Mouse (Mus musculus): ENCODE measurements around the gene Mrpl52.

Mrpl52 gene

DNA sequence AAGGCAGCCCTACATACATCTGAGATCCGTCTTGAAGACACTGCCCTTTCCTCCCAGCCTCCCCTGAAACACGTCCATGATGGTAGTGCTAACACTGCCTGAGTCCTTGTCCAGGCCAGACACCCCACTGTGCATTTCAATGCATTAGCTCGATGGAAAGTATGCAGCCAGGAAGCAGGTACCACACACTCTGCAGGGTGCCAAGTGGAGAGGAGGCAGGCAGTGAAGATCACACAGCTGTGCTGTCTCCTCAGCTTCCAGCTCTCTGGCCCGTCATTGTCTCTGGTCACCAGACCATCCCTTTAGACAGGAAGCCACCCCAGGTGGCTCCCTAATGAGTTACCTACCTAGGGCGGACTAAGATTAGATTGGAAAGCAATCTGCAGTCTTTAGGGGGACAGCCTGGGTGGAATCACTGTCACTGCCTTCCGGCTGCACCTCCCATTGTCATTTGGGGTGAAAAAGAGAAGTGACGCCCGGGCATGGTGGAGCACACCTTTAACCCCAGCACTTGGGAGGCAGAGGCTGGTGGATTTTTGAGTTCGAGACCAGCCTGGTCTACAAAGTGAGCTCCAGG is 14.6 kb upstream of the Mrpl52 start:
- peak in 1 of 2 experiments; percentile 4 for DNase-seq (ENCODE audit: low spot score in 2 of 2)

DNA sequence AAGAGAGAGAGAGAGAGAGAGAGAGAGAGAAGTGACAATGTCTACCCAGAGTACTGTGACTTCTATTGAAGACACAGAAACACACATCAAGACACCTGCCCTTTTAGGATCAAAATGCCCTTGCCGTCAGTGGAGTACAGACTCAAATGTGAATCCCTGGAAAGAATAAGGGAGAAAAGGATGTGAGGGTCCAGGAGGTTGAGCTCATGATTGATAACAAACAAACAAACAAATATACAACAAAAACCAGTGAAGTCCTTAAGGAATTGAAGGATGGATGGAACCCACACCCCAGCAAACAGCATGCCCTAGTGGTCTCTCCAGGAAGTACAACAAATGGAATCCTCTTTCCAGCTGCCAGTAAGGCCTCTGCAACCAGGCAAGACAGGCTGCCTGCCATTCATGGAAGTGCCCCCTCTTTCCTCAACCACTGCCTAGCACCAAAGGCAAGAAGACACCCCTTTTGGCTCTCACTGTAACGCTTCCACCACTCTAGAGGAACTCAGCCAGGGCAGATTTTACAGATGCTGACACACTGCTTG is 14.0 kb upstream of the Mrpl52 start:
- no peak for DNase-seq (ENCODE audit: low spot score in 2 of 2)

DNA sequence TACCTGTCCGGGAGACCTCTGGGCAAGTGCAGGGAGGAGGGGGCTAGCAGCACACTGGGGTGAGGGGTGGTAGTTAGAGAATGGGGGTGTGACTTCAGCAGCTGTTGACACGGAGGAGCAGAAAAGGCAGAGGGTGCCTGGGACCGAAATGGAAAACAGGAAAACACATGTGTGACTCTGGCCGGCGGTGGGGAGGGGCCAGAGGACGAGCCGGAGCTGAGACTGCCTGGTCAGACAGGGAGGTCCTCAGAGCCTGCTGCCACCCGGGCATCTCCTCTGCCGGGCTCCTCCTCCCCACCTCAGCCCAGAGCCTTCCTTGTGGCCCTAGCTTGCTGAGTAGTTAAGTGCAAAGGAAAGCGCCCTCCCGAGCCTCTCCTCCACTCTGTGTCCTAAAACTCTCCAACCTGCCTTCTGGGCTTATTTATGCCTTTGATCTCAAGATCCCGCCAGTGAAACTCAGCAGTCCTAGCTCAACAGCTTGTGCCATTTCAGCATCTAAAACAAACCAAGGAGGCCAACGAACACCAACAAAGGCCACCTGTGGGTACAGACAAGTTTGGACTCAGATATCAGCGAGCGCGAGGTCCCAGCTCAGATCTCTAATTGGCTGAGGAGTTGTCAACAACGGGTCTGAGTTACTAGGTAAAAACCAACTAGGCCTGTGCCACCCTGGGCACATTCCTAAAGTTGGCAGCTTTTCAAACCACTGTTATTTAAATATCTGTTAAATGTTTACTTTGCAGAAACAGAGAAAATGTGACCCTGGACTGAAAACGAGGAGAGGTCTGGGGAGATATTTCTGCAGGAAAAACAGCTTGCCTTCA is 12.6 kb upstream of the Mrpl52 start:
- peak in 1 of 2 experiments; percentile 26 for DNase-seq (ENCODE audit: low spot score in 2 of 2)

DNA sequence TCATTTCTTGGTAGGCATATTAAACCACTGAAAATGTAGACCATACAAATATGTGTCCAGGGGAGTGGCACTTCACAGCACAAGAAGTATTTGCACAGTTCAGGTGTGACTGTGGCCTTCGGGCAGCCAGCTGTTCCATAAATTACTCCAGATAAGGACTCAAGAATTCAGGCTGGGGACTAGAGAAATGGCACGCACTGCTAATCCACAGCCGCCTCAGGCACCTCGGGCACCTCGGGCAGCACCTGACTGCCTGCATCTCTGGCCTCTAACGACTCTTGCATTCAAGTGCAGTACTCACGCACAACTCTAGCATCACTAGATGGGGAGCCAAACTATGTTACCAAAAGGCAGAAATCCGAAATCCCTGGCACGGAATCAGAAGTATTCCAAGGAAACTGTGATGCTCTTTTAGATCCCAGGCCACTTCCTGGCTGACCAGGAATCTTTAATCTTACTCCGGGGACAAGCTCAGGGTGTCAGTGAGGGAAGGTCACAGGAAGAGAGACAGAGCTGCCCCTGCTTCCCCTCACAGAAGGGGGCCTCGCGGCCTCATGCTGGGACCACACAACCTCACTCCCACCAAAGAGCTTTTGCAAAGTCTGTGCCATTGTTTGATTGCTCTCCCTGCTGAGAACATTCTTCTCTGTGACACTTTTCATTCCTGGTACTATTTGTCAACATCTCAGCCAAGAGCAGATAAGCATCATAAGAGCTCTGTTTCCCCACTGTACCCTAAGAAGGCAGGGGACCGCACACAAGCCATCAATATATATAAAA is 11.3 kb upstream of the Mrpl52 start:
- no peak for DNase-seq (ENCODE audit: low spot score in 2 of 2)

DNA sequence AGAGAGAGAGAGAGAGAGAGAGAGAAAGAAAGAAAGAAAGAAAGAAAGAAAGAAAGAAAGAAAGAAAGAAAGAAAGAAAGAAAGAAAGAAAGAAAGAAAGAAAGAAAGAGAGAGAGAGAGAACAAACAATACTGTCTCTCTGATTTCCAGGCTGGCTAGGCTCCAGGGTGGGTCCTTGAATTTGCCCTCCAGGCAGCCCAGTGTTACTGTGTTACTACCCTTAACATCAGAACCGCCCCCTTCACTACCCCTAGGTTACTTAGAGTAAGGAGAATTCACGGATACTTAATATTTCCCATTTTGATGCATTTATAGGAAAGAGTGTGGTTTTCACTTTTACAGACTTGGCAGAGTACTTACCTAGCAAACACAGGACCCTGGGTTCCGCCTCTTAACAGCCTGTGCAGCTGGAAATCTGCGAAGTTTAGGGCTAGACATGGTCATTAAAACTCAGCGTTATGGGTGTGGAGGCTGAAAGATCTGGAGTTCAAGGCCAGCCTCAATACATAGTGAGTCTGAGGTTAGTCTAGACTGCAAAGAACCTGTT is 10.4 kb upstream of the Mrpl52 start:
- DNase-seq (ENCODE audit: low spot score in 2 of 2) = no peak

DNA sequence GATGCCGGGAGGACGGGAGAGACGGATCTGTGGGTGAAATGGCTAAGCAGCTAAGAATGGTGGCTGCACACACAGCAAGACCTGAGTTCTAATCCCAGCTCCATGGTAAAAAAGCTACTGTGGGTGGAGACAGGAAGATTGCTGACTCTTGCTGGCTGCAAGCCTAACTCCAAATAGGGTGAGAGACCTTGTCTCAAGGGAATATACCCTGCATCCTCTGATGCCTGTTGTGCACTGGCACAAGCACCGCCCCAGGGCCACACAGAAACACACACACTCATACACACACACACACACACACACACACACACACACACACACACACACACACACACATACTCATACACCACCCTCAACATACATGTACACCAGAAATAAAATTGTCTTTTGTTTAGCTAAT is 9.9 kb upstream of the Mrpl52 start:
- no peak for DNase-seq (ENCODE audit: low spot score in 2 of 2)

DNA sequence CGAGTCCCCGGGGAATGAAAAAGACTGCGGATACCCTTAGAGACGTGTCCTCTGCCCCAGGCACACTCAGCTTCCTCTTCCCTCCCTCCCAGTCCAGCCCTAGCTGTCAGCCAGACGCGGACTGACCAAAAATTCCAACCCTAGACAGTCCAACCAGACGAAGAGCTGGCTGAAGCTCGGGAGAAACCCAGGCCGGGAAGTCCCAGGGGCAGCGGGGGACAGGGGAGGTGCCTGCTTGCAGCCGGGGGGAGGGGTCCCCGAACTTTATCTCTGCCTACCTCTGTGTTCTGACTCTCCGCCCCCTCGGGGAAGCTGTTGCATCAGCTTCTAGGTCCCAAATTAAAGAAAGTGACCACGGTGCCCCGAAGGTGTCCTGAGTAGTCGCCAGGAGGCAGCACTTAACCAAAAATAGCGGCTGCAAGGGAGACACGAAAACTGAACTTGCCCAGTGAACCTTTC is 9.1 kb upstream of the Mrpl52 start, which contains the start of gene Slc7a7:
Gene Slc7a7, minus strand, starts transcription at position 158 of the 459 bp plus-strand sequence.
- DNase-seq (ENCODE audit: low spot score in 2 of 2) = peak; percentile 34 to 40

DNA sequence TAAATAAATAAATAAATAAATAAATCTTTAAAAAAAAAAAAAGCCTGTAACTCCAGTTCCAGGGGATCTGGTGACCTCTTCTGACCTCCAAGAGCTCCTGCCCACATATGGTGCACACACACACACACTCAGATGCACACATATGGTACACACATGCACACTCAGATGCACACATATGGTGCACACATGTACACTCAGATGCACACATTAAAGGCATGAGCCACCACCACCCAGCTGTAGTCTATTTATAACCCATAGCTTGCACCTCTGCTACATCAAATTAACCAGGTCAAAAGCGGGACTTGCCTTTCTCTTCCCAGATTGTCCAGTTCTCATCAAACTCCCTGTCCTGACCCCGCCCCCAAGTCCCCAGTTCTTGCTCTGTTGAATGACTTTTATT is 5.7 kb upstream of the Mrpl52 start:
- no peak for DNase-seq (ENCODE audit: low spot score in 2 of 2)

DNA sequence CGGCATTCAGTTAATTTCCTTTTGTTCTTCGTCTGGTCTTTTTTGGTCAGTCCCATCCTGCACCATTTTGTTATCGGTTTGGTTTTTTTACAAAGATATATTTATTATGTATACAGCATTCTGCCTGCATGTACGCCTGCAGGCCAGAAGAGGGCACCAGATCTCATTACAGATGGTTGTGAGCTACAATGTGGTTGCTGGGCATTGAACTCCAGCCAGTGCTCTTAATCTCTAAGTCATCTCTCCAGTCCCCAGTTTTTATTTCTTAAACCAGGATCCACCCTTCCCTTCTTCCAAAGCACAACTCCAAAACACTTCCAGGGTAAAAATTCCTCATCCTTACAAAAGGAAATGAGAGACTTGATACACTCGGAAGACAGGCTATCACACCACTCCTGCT is 3.3 kb upstream of the Mrpl52 start:
- peak; percentile 31 to 47 for DNase-seq (ENCODE audit: low spot score in 2 of 2)

DNA sequence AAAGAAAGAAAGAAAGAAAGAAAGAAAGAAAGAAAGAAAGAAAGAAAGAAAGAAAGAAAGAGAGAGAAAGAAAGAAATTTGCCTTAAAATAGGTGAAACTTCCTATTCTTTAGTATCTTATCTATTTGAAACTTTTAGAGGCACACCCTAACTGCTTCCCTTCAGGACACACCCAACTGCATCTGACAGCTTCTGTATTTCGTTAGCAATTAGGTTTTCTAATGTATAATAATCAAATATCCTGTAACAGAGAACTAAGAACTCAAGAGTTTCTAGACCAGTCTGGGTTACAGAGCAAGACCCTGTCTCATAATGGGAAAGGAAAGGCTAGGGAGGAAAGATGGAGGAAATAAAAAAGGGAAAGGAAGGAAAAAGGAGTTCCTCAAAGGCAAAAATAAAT is 2.1 kb upstream of the Mrpl52 start:
- DNase-seq (ENCODE audit: low spot score in 2 of 2) = no peak

DNA sequence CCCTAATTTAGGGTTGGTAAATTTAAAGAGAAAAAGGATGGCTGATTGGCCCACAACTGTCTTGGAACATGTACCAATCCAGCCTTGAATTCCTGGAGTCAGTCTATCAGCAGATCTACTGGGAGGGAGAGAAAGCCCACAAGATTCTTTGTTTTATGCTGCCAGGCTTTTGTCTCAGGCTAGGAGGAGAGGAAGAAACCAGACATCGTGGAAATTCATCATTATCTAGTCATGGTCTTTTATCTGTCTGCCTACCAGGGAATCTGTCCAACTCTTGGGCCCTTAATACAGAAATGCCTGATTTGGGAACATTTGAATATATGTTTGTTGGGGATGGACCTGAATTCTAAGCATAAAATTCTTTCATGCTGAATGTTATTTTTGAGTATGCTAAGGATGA is 1.2 kb upstream of the Mrpl52 start:
- DNase-seq (ENCODE audit: low spot score in 2 of 2) = no peak

DNA sequence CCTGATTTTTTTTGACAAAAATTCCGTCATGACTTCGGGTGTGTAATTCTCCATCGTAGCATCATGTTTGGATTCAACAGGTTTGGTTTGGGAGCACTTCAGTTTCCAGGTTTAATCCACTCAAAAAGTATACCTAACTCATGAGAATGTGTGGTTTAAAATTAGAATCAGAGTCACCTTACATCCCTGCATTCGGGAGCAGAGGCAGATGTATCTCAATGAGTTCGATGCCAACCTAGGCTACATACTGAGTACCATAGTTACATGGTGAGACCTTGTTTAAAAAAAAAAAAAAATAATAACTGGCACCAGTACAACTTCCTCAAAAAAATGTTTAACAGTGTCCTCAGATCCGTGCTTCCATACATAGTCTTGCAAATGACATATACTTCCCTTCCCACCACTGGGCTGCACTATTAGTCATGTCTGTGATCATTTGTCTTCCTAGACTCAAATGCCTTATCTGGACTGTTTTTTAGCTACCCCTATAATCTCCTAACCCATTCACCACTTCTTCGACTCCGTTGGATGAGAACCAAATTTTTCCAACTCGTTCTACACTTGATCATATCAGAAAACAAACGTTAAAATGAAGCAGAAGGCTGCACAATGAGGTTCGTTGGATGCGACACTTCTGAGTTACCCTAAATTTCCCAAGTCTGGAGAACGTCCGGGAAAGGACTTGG is 563 bp upstream of the Mrpl52 start:
- no peak for DNase-seq (ENCODE audit: low spot score in 2 of 2)

DNA sequence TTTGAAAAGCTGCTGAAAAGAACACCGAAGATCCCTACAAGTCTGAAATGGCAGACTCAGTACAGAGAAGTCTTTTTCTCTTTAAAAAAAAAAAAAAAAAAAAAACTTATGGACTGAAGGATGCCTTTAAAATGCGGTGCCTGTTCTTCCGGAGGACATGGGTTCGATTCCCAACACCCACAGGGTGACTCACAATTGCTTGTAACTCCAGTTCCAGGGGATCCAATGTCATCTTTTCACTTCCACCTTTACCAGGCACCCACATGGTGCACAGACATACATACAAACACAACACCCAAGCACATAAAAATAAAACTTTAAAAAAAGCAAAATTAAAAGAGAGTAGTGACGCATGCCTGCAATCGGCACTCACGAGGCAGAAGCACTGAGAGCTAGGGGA is 987 bp downstream of the Mrpl52 start:
- DNase-seq (ENCODE audit: low spot score in 2 of 2) = no peak

DNA sequence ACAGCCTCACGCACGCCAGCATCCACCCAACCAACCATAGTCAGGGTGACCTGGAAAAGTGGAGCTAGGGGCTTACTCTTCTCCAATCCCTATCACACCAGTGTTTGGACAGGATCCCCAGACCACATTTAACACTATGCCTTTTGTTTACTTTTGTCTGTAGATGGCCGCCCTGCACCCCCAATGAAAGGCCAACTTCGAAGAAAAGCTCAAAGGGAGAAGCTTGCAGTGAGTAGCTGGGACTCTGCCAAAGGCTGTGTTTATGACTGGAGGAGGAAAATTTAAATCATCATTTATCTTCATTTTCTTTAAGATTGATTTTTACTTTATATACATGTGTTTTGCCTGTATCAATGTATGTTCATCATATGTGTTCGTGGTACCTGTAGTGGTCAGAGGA is 1.7 kb downstream of the Mrpl52 start:
- DNase-seq (ENCODE audit: low spot score in 2 of 2) = no peak

DNA sequence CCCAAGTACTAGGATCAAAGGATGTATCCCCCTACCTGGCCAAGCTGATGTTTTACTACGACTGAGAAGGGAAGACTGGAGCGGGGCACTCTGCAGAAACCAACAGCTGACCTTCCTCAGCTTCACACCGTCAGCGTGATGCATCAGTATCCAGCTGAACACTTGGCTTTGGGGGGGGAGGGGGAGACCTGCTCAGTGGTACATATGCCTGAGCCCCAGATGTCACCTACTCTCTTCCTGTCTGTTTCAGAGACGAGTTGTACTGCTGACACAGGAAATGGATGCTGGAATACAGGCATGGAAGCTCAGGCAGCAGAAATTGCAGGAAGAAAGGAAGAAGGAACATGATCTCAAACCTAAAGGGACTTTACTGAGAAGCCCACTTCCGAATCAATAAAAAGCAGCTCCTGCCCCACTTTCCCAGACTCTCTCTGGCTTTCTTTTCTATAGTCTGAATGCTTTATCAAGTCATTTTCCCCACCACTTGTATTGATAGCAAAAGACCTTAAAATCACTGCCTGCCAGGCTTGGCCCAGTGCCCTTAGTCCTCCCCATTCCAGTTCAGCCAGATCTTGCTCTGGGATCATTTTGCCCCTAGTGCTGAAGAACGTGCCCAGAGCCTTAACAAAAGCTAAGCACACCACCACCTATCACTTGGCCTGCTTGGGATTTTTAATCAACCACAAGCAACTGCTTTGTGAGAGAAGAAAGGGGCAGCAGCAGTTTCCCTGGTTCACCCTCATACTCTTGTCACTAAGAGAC is 2.8 kb downstream of the Mrpl52 start:
- no peak for DNase-seq (ENCODE audit: low spot score in 2 of 2)

DNA sequence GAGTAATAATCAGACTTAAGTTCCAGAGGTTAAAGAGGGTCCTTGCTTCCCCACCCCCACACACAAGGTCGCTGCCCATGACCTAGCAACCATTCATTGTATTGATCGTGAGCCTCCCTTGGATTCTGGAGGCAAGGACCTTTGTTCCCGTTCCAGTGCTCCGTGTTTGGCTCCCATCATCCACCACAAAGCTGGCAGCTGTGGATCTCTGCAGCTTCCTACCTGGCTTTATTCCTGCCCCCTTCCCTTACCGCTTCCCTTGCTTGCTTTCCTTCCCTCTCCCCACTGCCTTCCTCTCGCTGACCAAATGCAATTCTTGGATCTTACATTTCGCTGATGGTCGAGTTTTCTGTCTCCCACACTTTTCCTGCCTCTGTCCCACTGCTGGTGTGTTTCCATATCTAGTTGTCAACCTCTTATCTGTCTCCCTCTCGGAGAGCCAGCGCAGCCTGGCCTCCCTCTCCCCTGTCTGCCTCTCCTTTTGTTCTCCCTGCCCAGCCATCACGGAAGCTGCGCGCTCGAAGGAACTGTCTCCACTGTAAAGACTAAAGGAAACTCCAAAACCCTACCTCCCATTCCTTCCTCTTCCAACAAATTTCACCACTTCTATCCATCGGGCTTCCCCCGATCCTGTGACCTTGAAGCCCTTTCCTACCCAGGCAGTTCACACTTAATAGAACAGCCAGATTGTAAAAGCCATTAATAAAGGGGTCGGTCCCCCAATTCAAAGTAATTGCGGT is 3.9 kb downstream of the Mrpl52 start:
- DNase-seq (ENCODE audit: low spot score in 2 of 2) = no peak

DNA sequence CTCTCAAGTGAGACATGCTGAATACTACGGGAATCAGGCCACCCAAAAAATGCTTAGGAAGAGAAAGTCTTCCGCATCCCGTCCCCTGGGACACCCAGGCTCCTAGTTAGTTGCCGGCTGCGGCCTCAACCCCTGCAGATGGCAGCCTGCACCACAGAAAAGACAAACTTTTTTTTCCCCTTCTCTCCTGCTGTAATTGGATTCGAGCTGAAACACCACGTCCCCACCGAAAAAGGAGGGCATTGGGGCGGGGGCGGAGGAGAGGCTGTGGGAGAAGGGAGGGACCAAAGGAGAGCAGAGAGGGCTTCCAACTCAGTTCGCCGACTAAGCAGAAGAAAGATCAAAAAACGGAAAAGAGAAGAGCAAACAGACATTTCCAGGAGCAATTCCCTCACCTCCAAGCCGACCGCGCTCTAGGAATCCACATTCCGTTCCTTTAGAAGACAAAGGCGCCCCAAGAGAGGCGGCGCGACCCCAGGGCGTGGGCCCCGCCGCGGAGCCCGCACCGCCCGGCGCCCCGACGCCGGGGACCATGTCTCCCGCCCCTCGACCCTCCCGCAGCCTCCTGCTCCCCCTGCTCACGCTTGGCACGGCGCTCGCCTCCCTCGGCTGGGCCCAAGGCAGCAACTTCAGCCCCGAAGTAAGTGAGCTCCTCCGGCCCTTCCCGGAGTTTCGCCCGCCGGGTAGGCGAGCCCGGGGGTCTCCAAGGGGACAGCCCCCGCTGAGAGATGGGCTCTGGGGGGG is 4.8 kb downstream of the Mrpl52 start, which contains the start of gene Mmp14:
Gene Mmp14, plus strand, starts transcription at position 279 of the 744 bp plus-strand sequence.
- peak in 1 of 2 experiments; percentile 19 for DNase-seq (ENCODE audit: low spot score in 2 of 2)

DNA sequence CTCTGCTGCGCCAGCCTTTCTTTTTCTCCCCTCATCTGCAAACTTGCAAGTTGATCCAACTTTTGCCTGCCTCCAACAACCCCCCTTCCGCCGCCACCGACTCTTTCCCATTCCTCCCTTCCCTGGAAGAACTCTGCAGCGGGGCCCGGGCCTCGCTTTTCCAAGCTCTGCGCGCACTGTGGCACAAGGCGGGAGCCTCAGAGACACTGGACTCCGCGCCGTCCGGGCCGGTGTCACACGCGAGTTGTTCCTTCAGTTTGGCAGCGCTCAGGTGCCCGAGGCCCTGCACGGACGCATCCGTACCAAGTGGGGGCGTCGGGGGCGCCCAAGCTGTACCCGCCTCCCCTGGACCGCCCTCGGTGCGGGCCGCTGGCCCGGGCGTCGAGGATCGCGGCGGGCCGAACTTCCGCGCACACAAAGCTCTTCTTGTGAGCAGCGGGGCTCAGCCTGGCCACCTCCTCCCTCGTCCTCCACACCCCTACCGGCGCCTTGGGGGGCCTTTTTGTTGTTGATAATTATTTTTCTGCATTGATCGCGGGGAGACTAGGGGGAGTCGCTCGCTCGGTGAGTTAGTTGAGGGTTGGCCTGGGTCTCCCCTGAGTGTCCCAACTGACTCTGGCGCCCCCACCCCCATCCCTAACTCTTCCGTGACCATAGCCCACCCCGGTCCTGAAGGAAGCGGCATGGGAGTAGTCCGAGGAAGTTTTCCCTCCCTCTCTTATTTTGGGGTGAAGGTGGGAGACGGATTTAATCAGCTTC is 5.5 kb downstream of the Mrpl52 start:
- peak in 1 of 2 experiments; percentile 24 for DNase-seq (ENCODE audit: low spot score in 2 of 2)

All from spleen, postnatal 36 days (tissue).